Mouse (Mus musculus) heart, embryonic 12.5 days (tissue): Measurements from ENCODE around the gene Fgd3. TPM values are rescaled to one million over a fixed set of nuclear protein-coding genes. Genes with fewer than 3 reads are reported as not detected.

Source experiments
- ATAC-seq: fragments of 200-750 bp; cut with Nextera tagmentation; 2 replicates; pipeline ENCODE4 v1.8.0; 2017; ENCODE audit warnings: moderate TSS enrichment, moderate library complexity; ENCODE audit not compliant: insufficient number of reproducible peaks, low FRiP score
- H3K27ac ChIP-seq: fragments of 300-500 bp; sonication (generic); 2 replicates; pipeline ENCODE4 v1.5.1; 2016; ENCODE audit warnings: mild to moderate bottlenecking, moderate library complexity; ENCODE audit not compliant: poor library complexity, severe bottlenecking
- H3K27me3 ChIP-seq: fragments of 300-500 bp; sonication (generic); replicated peaks from 2 replicates; pipeline ENCODE4 v1.6.1; 2016; ENCODE audit warnings: mild to moderate bottlenecking, moderate library complexity
- H3K36me3 ChIP-seq: fragments of 300-500 bp; sonication (generic); 2 replicates; pipeline ENCODE4 v1.6.1; 2016; ENCODE audit warnings: mild to moderate bottlenecking, moderate library complexity
- H3K4me1 ChIP-seq: fragments of 300-500 bp; sonication (generic); replicated peaks from 2 replicates; pipeline ENCODE4 v1.6.1; 2016; ENCODE audit warnings: mild to moderate bottlenecking
- H3K4me2 ChIP-seq: fragments of 300-500 bp; sonication (generic); 2 replicates; pipeline ENCODE4 v1.6.1; 2016; ENCODE audit warnings: mild to moderate bottlenecking, moderate library complexity
- H3K4me3 ChIP-seq: fragments of 300-500 bp; sonication (generic); 2 replicates; pipeline ENCODE4 v1.5.1; 2016; ENCODE audit warnings: mild to moderate bottlenecking
- H3K9ac ChIP-seq: fragments of 300-500 bp; sonication (generic); 2 replicates; pipeline ENCODE4 v1.6.1; 2016; ENCODE audit warnings: mild to moderate bottlenecking, moderate library complexity
- H3K9me3 ChIP-seq: fragments of 300-500 bp; sonication (generic); replicated peaks from 2 replicates; pipeline ENCODE4 v1.6.1; 2016; ENCODE audit warnings: mild to moderate bottlenecking, moderate library complexity
- WGBS: fragments of 180-500 bp; shearing (Covaris S2); methylation state at CpG from one replicate; pipeline ENCODE4 v1.1.7; 2016; 5-methylcytosine and 5-hydroxymethylcytosine counted together
- polyA plus RNA-seq: library from polyadenylated mRNA; unstranded; fragments of >200 nt; fragmentation: Nextera tagmentation; extraction: Ambion mirVana; gene quantifications from 2 replicates; pipeline ENCODE4 v1.2.1, GENCODE M21; 2016

Fgd3 gene
- polyA plus RNA-seq, 1 experiment from 2014 or later = 0.15 TPM

DNA sequence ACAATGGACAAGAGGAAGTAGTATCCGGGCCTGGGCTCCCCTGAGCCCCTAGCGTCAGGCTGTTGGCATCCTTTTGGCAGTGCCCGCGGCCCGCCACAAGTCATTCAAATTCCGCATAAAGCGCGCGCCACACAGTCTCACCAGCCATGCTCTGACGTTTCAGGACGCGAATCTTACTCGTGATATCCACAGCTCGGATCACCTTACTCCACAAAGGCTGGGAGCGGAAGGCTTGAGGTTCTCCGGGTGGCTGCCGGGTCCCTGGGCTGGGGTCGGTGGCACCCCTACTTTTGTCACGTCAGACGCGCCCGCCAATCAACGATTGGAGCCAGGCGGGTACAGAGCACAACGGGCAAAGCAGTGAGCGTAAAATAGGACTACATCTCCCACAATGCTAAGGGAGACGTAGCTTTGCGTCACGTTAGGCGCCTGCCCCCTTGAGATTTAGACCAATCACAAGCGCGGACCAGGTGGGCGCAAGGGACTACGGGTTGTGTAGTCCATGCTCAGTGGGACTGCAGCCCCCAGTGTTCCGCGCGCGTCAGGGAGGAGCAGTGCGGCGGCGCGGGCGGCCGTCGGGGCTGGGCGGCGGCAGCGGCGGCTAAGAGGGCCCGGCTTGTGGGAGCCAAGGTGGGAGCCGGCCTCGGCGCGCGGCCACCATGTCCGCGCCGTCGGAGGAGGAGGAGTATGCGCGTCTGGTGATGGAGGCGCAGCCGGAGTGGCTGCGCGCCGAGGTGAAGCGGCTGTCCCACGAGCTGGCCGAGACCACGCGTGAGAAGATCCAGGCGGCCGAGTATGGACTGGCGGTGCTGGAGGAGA, 21.1 kb upstream of the Fgd3 start, which contains the start of gene Bicd2:
TSS of gene Bicd2 (plus strand) at position 574 of the 819 bp plus-strand sequence.
- ATAC-seq = peak; percentile 99
- H3K4me3 ChIP-seq = peak within 1 kb of the TSS; percentile 85
- H3K9me3 ChIP-seq = no peaks in the 10 kb centered on the region
- H3K27me3 ChIP-seq = no peaks in the 10 kb centered on the region
- WGBS = under 1% methylated on average over 74 of the region's 74 CpGs
- peak within 1 kb of the TSS; percentile 68 for H3K27ac ChIP-seq
- peak within 1 kb of the TSS; percentile 90 for H3K4me2 ChIP-seq
- H3K36me3 ChIP-seq = no peaks in the 10 kb centered on the region
- H3K9ac ChIP-seq = peak within 1 kb of the TSS; percentile 92
- peaks cover 49% of the 10 kb centered on the region for H3K4me1 ChIP-seq

DNA sequence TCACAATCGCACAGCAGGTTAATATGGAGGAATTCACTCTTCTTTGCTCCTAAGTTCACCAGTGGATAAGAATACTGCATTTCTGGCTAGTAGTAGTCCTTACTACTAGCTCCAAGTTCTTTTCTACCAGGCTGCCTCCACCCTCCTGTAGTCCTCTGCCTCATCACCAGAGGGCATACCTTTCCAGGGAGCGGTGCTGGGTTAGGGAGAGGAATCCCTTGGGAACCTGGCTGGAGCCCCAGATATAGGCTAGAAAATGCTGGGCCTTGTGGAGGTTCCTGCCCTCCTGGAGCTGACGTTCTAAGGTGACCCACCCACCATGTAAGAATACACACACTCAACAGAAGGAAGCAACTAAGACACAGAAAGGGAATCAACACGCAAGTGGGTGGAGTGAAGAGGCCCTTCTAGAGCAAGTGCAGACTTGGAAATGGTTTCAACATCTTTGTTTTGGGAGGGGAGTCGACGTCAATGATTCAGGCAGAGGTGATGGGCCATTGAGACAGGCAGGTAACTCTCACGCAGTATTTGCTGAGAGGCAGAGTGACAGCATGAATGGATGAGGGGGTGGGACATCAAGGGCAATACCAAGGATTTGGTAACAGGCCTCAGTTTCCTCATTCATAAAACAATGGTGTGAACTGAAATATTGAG, 18.9 kb upstream of the Fgd3 start:
- no peaks in the 10 kb centered on the region for H3K36me3 ChIP-seq
- H3K4me2 ChIP-seq = no peak overlapping the region
- H3K27ac ChIP-seq = no peak overlapping the region
- WGBS = 75% methylated on average over 7 of the region's 7 CpGs
- H3K27me3 ChIP-seq = no peaks in the 10 kb centered on the region
- H3K9me3 ChIP-seq = no peaks in the 10 kb centered on the region
- peaks cover 27% of the 10 kb centered on the region for H3K4me1 ChIP-seq
- H3K4me3 ChIP-seq = no peak overlapping the region
- no peak for ATAC-seq
- H3K9ac ChIP-seq = no peak overlapping the region

GRCm38 (mm10) chr13:49335077-49335982, 15.2 kb upstream of the Fgd3 start:
- Histone ChIP-seq H3K9me3 (no peaks in the 10 kb centered on the region), H3K4me1 (peaks cover 3% of the 10 kb centered on the region), H3K4me3 (no peak overlapping the region), H3K36me3 (no peaks in the 10 kb centered on the region), H3K27me3 (no peaks in the 10 kb centered on the region), H3K27ac (no peak overlapping the region), H3K9ac (no peak overlapping the region), H3K4me2 (no peak overlapping the region)
- ATAC-seq = no peak
- WGBS = 82% methylated on average over 12 of the region's 12 CpGs

DNA sequence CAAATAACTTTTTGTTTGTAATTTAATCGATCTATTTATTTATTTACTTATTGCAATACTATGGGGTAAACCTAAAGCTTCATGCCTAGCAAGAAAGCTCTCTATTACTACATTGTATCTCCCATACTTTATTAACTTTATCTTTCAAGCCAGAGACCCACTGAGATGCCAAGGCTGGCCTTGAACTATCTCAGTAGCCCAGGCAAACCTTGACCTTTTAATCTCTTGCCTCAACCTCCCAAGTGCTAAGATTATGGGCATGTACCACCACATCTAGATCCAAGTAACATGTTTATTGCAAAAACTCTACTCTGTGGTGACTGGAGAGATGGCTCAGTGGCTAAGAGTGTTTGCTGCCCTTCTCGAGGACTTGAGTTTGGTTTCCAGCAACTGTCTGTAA, 13.1 kb upstream of the Fgd3 start:
- no peak overlapping the region for H3K4me2 ChIP-seq
- no peaks in the 10 kb centered on the region for H3K27me3 ChIP-seq
- H3K4me1 ChIP-seq = no peaks in the 10 kb centered on the region
- no peaks in the 10 kb centered on the region for H3K36me3 ChIP-seq
- H3K4me3 ChIP-seq = no peak overlapping the region
- no peak for ATAC-seq
- no peaks in the 10 kb centered on the region for H3K9me3 ChIP-seq
- no peak overlapping the region for H3K9ac ChIP-seq
- no peak overlapping the region for H3K27ac ChIP-seq
- WGBS = 56% methylated on average over 2 of the region's 2 CpGs

DNA sequence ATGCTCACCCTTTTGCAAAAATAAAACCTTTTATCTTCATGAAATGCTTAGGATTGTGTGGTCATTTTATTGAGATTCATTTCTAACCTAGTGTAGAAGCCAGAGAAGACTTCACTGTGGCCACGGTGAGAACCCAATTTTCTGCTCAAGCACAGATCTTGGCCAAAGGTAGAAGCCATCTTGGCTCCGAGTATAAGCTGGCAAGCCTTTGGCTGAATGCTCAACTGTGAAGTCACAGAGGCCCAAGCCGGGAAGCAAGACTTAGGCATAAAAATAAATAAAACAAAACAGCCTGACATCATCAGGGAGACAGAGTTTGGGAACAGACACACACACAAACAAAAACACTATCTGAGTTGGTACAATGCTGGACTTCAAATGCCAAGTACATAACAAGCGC, 8.0 kb upstream of the Fgd3 start:
- Histone ChIP-seq H3K9me3 (no peaks in the 10 kb centered on the region), H3K4me1 (no peaks in the 10 kb centered on the region), H3K27ac (no peak overlapping the region), H3K4me2 (no peak overlapping the region), H3K9ac (no peak overlapping the region), H3K36me3 (no peaks in the 10 kb centered on the region), H3K27me3 (no peaks in the 10 kb centered on the region), H3K4me3 (no peak overlapping the region)
- ATAC-seq = no peak
- 64% methylated on average over 4 of the region's 4 CpGs for WGBS

DNA sequence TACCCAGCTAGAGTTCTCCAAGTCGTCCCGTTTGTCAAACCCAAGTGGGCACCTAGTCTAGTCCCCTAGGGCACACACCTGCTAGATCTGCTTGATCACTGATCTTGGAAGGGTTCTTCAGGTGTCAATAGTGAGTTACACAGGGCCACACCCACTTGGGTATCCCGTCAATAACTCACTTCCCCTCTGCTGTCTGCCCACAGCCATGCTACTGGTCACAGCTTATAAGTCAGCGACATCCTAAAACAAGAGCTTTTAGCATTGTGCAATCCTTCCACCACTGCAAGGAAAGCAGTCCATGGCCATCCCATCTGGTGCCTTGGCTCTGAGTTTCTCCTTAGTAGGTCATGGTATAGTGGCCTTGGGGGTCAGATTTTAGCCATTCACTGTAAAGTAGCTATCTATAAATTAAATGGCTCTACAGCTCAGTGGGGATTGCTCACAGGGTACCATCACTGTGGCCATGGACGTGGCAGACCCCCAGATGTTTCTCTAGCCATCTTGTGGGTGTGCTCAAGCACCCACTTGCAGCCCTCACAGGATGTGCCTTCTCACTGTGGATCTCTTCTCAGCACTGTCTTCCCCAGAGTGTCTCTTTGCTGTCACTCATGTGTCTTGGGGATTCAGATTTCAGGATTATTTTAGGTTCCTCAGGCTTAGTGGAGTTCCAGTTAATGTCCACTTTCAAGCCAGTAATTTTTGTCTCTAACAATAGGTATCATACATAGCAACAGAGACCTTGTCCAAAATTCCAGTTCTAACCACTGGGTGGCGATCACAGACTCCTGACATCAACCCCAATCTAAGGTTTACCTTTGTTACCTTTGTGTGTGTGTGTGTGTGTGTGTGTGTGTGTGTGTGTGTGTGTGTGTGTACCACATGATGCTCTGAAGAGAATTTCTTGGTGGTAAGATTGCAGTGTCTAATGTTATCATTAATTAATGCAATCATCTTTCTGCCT, 6.4 kb upstream of the Fgd3 start:
- no peak overlapping the region for H3K27ac ChIP-seq
- H3K36me3 ChIP-seq = no peaks in the 10 kb centered on the region
- no peak overlapping the region for H3K4me2 ChIP-seq
- no peaks in the 10 kb centered on the region for H3K27me3 ChIP-seq
- no peak overlapping the region for H3K9ac ChIP-seq
- WGBS = 55% methylated on average over 6 of the region's 6 CpGs
- H3K9me3 ChIP-seq = no peaks in the 10 kb centered on the region
- H3K4me1 ChIP-seq = no peaks in the 10 kb centered on the region; the same call in 1 of the 2 replicates
- H3K4me3 ChIP-seq = no peak overlapping the region
- no peak for ATAC-seq

GRCm38 (mm10) chr13:49324871-49325270, 4.8 kb upstream of the Fgd3 start:
- no peak overlapping the region for H3K9ac ChIP-seq
- H3K4me2 ChIP-seq = no peak overlapping the region
- no peaks in the 10 kb centered on the region for H3K27me3 ChIP-seq
- WGBS = 85% methylated on average over 5 of the region's 5 CpGs
- H3K4me1 ChIP-seq = peaks cover 7% of the 10 kb centered on the region
- H3K4me3 ChIP-seq = no peak overlapping the region
- H3K36me3 ChIP-seq = no peaks in the 10 kb centered on the region
- H3K9me3 ChIP-seq = no peaks in the 10 kb centered on the region
- H3K27ac ChIP-seq = no peak overlapping the region
- ATAC-seq = no peak

DNA sequence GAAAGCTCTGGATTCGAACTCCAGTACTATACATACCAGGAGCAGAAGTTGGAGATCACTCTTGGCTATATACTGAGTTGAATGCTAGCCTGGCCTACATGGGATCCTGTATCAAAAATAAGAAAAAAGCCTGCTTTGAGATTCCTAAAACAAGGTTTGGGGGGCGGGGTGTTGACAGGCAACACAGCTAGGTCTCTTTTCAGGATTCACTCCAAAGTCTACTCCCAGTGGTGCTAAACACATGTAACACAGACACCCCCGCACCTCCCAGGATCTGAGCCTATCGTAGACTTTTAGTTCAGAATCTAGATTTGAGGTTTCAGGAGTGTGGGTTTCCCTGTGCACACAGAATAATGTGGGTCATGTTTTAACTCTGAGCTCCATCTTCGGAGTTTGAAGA, 2.6 kb upstream of the Fgd3 start:
- Histone ChIP-seq H3K27ac (no peak overlapping the region), H3K4me3 (no peak overlapping the region), H3K4me2 (no peak overlapping the region), H3K9me3 (no peaks in the 10 kb centered on the region), H3K36me3 (no peaks in the 10 kb centered on the region), H3K4me1 (peaks cover 12% of the 10 kb centered on the region), H3K27me3 (no peaks in the 10 kb centered on the region), H3K9ac (no peak overlapping the region)
- no peak for ATAC-seq
- 81% methylated on average over 5 of the region's 5 CpGs for WGBS

- H3K4me3 ChIP-seq = no peak overlapping the region
- no peak overlapping the region for H3K9ac ChIP-seq
- 71% methylated on average over 5 of the region's 5 CpGs for WGBS
- no peak overlapping the region for H3K27ac ChIP-seq
- H3K9me3 ChIP-seq = no peaks in the 10 kb centered on the region
- no peaks in the 10 kb centered on the region for H3K27me3 ChIP-seq
- H3K4me2 ChIP-seq = no peak overlapping the region
- H3K4me1 ChIP-seq = peaks cover 12% of the 10 kb centered on the region
- H3K36me3 ChIP-seq = no peaks in the 10 kb centered on the region
- no peak for ATAC-seq
These were observed 2.1 kb upstream of the Fgd3 start for GRCm38 (mm10) chr13:49322169-49322568.

DNA sequence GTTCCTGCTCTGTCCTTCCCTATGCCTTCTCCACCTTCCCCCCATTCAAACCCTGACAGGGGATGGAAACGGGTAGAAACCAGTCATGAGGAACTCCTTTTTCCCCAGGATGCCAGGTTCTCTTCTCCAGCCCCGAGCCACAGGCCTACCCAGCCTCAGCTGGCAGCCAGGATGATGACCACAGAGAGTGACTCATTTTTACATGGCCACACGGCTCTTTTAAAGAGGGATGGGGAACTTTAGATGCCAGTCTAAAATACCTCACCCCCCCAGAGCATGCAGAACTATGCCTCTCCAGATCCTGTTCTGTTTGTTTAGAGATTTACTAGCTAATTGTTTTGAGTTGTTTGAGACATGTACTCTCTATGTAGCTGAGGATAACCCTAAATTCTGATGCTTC, 1.3 kb upstream of the Fgd3 start:
- Histone ChIP-seq H3K36me3 (no peaks in the 10 kb centered on the region), H3K4me2 (no peak overlapping the region), H3K9me3 (no peaks in the 10 kb centered on the region), H3K27me3 (no peaks in the 10 kb centered on the region), H3K4me1 (peaks cover 12% of the 10 kb centered on the region), H3K27ac (no peak overlapping the region), H3K9ac (no peak overlapping the region), H3K4me3 (no peak overlapping the region)
- 74% methylated on average over 3 of the region's 3 CpGs for WGBS
- no peak for ATAC-seq
